Mouse (Mus musculus) heart, adult 2 months (tissue): Measurements from ENCODE around the gene 4933411K16Rik. TPM values are rescaled to one million over a fixed set of nuclear protein-coding genes. Genes with fewer than 3 reads are reported as not detected.
A peak's percentile ranks its signal among the peaks of the same experiment; 100 is the strongest.

Experiments used
- DNase-seq, 2 experiments: peaks; one replicate each; pipeline ENCODE4 v3.0.0; 2021
- H3K27ac ChIP-seq: fragments of 200-600 bp; 2 replicates; pipeline ENCODE4 v1.8.1; 2022
- H3K27me3 ChIP-seq: fragments of 200-500 bp; 2 replicates; pipeline ENCODE4 v1.6.1; 2012; ENCODE audit warnings: mild to moderate bottlenecking, low read length, inconsistent platforms, mixed read lengths; ENCODE audit not compliant: control insufficient read depth, insufficient read depth
- H3K36me3 ChIP-seq: fragments of 200-500 bp; 2 replicates; pipeline ENCODE4 v1.6.1; 2012; ENCODE audit warnings: low read length, inconsistent platforms; ENCODE audit not compliant: control insufficient read depth, insufficient read depth
- H3K4me1 ChIP-seq: fragments of 200-500 bp; 2 replicates; pipeline ENCODE4 v1.6.1; 2011; ENCODE audit warnings: low read length; ENCODE audit not compliant: control insufficient read depth, insufficient read depth
- H3K4me3 ChIP-seq: fragments of 200-600 bp; 2 replicates; pipeline ENCODE4 v1.8.1; 2022
- H3K79me2 ChIP-seq: fragments of 200-500 bp; replicated peaks from 2 replicates; pipeline ENCODE4 v1.6.1; 2012; ENCODE audit warnings: mild to moderate bottlenecking, inconsistent platforms, low read length, moderate library complexity, mixed read lengths; ENCODE audit not compliant: control insufficient read depth, insufficient read depth
- H3K9ac ChIP-seq: fragments of 200-500 bp; 2 replicates; pipeline ENCODE4 v1.6.1; 2012; ENCODE audit warnings: low read depth, mild to moderate bottlenecking, control low read depth, inconsistent platforms, low read length, mixed read lengths
- CTCF ChIP-seq: fragments of 200-600 bp; IDR thresholded peaks from 2 replicates; pipeline ENCODE4 v1.8.1; 2022; ENCODE audit warnings: antibody characterized with exemption, mild to moderate bottlenecking, moderate library complexity
- EP300 ChIP-seq: fragments of 200-500 bp; IDR thresholded peaks from 2 replicates; pipeline ENCODE4 v1.6.1; 2011; ENCODE audit warnings: low read depth, low read length, control low read depth; ENCODE audit not compliant: insufficient read depth
- POLR2A ChIP-seq: fragments of 200-500 bp; IDR thresholded peaks from 2 replicates; pipeline ENCODE4 v1.6.1; 2011; ENCODE audit warnings: mild to moderate bottlenecking, low read depth, low read length, control low read depth; ENCODE audit not compliant: insufficient read depth
- WGBS: fragments of 180-500 bp; shearing (Covaris S2); methylation state at CpG from one replicate; pipeline ENCODE4 v1.1.7; 2018; 5-methylcytosine and 5-hydroxymethylcytosine counted together
- intact Hi-C: fragments of 180-260 bp; cut with DNase I; formaldehyde crosslinking; loops from one replicate; pipeline ENCODE4 v1.15.1; 2025
- polyA plus RNA-seq: library from polyadenylated mRNA; depleted of rRNA; stranded (reverse); fragments of >200 nt; gene quantifications from 2 replicates; pipeline ENCODE4 v1.2.3, GENCODE M21; 2012
- total RNA-seq, 2 experiments: library from RNA; stranded (reverse); gene quantifications; 2 replicates each; pipeline ENCODE4 v1.2.3; 2021

Gene 4933411K16Rik
- total and polyA plus RNA-seq, 3 experiments, result 0.23 to 0.41 TPM; not detected in 1

DNA sequence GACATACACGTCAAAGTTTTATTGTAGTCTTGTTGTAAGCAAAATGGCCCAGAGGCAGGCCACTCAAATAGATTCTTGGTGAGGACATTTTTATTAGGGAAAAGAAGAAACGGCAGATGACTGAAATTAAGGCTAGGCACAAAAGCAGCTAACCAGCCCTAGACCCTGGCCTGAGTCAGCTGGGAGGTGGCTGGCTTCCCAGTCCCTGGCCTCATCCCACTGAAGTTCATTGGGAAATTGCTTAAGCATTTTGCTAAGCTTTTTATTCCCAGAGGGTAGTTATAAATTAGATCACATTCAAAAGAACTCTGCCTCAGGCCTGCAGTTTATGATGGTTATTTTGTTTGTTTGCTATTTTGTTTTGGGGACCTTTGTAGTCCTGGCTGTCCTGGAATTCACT lies 3.8 kb downstream of the 4933411K16Rik start:
- intact Hi-C loops, result no loop called here
- Histone ChIP-seq H3K27ac (peak overlapping the region; percentile 12; the same call in 1 of the 2 replicates), H3K36me3 (no peaks in the 10 kb centered on the region), H3K9ac (no peak overlapping the region), H3K79me2 (no peaks in the 10 kb centered on the region), H3K4me3 (no peak overlapping the region), H3K27me3 (no peaks in the 10 kb centered on the region), H3K4me1 (no peaks in the 10 kb centered on the region)
- WGBS, result 80% methylated on average over 2 of the region's 2 CpGs
- DNase-seq, result peak; percentile 75
- no peak for TF ChIP-seq CTCF
- no peak for TF ChIP-seq EP300
- TF ChIP-seq POLR2A, result no peak

DNA sequence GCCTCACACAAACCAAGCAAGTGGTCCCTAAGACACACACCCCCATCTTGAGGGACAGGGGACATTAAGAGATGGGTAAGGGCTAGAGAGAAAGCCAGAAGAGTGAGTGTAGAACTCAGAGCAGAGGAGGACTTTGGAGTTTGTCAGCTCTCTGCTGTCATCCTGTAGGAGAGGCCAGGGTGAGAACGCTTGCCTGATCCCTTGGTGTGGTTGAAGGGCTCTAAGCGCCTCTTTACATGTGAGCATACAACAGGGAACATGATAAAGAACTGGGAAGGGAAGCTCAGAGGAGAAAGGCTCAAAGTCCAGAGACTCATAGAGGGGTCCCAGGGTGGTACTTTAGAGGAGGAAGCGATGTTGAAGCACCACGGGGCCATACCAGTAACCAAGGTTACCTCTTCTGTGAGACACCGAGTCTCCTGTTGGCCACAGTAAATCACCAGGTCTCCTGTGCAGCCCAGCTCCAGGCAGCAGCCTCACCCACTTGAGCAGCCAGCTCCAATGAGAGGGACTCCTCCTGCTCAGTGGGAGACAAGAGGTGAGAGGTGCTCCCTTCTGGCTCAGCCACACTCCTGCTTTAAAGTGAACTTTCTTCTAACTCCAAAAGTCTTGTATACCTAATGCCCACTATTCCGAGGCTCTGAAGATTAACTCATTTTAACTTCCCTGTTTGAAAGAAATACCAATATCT lies 4.8 kb downstream of the 4933411K16Rik start:
- Histone ChIP-seq H3K27me3 (no peaks in the 10 kb centered on the region), H3K79me2 (no peaks in the 10 kb centered on the region), H3K4me1 (no peaks in the 10 kb centered on the region), H3K9ac (no peak overlapping the region), H3K4me3 (no peak overlapping the region), H3K27ac (no peak overlapping the region; the same call in 1 of the 2 replicates), H3K36me3 (no peaks in the 10 kb centered on the region)
- TF ChIP-seq CTCF (no peak), POLR2A (no peak), EP300 (no peak)
- intact Hi-C loops, result no loop called here
- WGBS, result 77% methylated on average over 6 of the region's 6 CpGs
- no peak for DNase-seq

DNA sequence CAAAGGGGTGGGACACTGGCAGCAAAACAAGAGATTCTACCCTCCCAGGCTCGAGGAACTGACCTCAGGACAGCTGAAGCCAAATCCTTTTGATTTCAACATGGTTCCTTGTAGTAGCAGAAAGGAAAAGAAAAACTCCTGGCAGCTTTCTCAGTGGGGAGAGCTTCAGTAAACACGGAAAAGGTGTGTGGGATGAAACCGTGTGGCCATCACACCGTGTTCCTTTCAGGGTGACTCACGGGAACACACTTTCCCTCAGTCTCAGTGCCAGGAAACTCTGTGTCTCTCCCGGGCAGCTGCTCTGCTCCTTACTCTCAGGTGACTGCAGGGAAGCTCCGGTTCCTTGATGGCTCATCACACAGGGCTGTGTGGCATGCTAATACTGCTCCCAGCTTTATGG lies 6.4 kb downstream of the 4933411K16Rik start:
- no peak overlapping the region for H3K9ac ChIP-seq
- no peak overlapping the region for H3K27ac ChIP-seq
- WGBS, result 41% methylated on average over 7 of the region's 7 CpGs
- H3K36me3 ChIP-seq, result no peaks in the 10 kb centered on the region
- intact Hi-C loops, result no loop called here
- H3K27me3 ChIP-seq, result no peaks in the 10 kb centered on the region
- TF ChIP-seq EP300 (no peak), POLR2A (no peak), CTCF (no peak)
- DNase-seq, result no peak
- H3K4me1 ChIP-seq, result no peaks in the 10 kb centered on the region
- no peak overlapping the region for H3K4me3 ChIP-seq
- no peaks in the 10 kb centered on the region for H3K79me2 ChIP-seq

DNA sequence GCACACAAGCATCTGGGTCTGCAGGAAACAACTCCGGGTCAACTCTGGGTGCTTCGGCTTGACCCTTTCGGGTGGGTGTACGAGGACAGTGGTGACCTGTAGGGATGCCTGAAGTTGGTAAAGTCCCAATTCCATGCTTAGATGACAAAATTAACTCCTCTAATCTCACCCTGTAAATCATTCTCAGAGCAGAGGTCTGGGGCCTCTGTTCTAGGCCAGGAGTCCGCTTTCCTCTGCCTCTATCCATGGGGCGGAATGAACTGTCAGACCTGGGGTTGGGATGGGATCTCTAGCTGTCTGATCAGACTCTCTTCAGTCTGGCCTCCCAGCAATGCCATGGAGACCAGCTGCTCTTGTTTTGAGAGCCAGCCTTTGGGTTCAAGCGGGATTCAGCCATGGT lies 9.4 kb downstream of the 4933411K16Rik start:
- Histone ChIP-seq H3K79me2 (no peaks in the 10 kb centered on the region), H3K27me3 (no peaks in the 10 kb centered on the region), H3K36me3 (no peaks in the 10 kb centered on the region), H3K4me1 (no peaks in the 10 kb centered on the region), H3K27ac (no peak overlapping the region), H3K4me3 (no peak overlapping the region), H3K9ac (no peak overlapping the region)
- TF ChIP-seq POLR2A, result no peak
- no peak for TF ChIP-seq CTCF
- no peak for TF ChIP-seq EP300
- intact Hi-C loops, result no loop called here
- DNase-seq, result no peak
- 92% methylated on average over 7 of the region's 7 CpGs for WGBS

- TF ChIP-seq EP300, result no peak
- 0 out of 2 replicates have a peak, but pooled peaks have one; percentile 28 for TF ChIP-seq POLR2A
- H3K79me2 ChIP-seq, result no peaks in the 10 kb centered on the region
- H3K36me3 ChIP-seq, result no peaks in the 10 kb centered on the region
- H3K4me1 ChIP-seq, result peaks cover 4% of the 10 kb centered on the region
- H3K27ac ChIP-seq, result peak overlapping the region; percentile 61
- WGBS, result 40% methylated on average over 11 of the region's 11 CpGs
- peak overlapping the region; percentile 1; the same call in 1 of the 2 replicates for H3K9ac ChIP-seq
- peak; percentile 48 to 50 for DNase-seq
- peak overlapping the region; percentile 31; the same call in 1 of the 2 replicates for H3K4me3 ChIP-seq
- intact Hi-C loops, result loop anchor here (1.0 kb wide), 1 partner anchor 33 kb away; the partner anchor contains the start of gene Ankrd2
- no peaks in the 10 kb centered on the region for H3K27me3 ChIP-seq
Observed at GRCm38 (mm10) chr19:42068441-42069240, 16.6 kb downstream of the 4933411K16Rik start.

- Histone ChIP-seq H3K4me1 (peaks cover 4% of the 10 kb centered on the region), H3K9ac (no peak overlapping the region), H3K27ac (peak overlapping the region; percentile 61), H3K79me2 (no peaks in the 10 kb centered on the region), H3K27me3 (no peaks in the 10 kb centered on the region), H3K36me3 (no peaks in the 10 kb centered on the region), H3K4me3 (peak overlapping the region; percentile 31; the same call in 1 of the 2 replicates)
- 33% methylated on average over 6 of the region's 6 CpGs for WGBS
- no peak for TF ChIP-seq POLR2A
- no peak for TF ChIP-seq EP300
- TF ChIP-seq CTCF, result peak; percentile 91
- intact Hi-C loops, result loop anchor here (1.0 kb wide), 1 partner anchor 34 kb away; the partner anchor contains the start of gene Ankrd2
- no peak for DNase-seq
Observed at GRCm38 (mm10) chr19:42069241-42069525, 17.1 kb downstream of the 4933411K16Rik start.
